Mouse (Mus musculus) CD4-positive helper T cell, adult 2 months (primary cell): ENCODE measurements around the gene Pex13.

ENCODE experiments used
- DNase-seq: peaks from one replicate; pipeline ENCODE4 v3.0.0-alpha.2; 2012; ENCODE audit warnings: low read depth, missing footprints, low spot score

Pex13 gene

GRCm38 (mm10) chr11:23665798-23666501 is at the start of gene Pex13:
TSS of gene Pex13 (minus strand) at chr11:23665959.
- peak; percentile 91 for DNase-seq

GRCm38 (mm10) chr11:23712299-23712698 is 46.5 kb upstream of the Pex13 start:
- DNase-seq, result no peak

- DNase-seq, result no peak
Observed at GRCm38 (mm10) chr11:23704604-23705294, 39.0 kb upstream of the Pex13 start.

GRCm38 (mm10) chr11:23701831-23702230 is 36.1 kb upstream of the Pex13 start:
- no peak for DNase-seq

DNA sequence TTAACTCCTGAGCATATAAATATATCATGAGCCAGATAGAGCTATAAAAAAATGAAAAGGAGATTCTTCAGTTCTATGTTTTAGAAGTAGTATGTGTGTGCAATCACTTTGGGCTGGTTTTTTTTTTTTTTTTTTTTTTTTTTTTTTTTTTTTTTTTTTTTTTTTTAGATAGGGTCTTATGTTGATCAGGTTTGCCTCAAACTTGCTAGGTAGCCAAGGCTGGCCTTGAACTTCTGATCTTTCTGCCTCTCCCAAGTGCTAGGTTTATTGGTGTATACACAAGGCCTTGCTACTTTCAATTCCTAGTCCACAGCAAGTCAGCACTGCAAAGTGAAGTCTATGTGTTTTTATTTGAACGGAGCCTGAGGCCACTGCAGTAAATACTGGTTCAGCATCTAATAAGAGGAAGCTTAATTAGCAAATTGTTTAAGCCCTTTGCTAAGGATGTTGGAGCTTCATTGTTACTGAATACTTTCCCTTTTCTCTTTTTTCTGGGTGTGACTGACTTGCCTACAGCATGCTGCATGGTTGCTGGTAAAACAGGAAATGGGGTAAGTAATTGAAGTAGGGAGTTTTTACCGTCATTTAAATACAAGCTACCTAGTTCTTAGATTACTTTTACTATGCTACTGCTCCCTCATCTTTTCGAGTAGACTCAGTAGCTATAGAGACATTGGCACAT is 33.8 kb upstream of the Pex13 start:
- peak; percentile 65 for DNase-seq

- no peak for DNase-seq
Observed at GRCm38 (mm10) chr11:23698526-23698925, 32.8 kb upstream of the Pex13 start.

- DNase-seq, result no peak
Observed at GRCm38 (mm10) chr11:23695847-23696246, 30.1 kb upstream of the Pex13 start.

- DNase-seq, result no peak
Observed at GRCm38 (mm10) chr11:23693286-23693685, 27.5 kb upstream of the Pex13 start.

DNA sequence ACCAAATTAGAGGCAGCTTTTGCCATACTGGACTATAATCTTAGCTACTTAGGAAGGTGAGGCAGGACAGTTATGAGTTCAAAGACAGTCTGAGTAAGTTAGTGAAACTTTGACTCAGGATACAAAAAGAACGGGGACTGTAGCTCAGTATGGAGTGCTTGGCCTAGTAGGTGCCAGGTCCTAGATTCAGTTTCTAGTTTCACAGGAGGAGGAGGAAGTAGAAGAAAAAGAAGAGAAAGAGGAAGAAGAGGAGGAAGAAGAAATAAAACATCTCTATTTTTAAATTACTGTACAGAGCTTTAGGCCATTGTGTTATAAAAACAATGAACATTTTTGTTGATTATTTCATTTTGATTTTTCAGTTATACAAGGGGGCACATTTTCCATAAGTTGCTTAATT is 22.3 kb upstream of the Pex13 start:
- DNase-seq, result no peak

DNA sequence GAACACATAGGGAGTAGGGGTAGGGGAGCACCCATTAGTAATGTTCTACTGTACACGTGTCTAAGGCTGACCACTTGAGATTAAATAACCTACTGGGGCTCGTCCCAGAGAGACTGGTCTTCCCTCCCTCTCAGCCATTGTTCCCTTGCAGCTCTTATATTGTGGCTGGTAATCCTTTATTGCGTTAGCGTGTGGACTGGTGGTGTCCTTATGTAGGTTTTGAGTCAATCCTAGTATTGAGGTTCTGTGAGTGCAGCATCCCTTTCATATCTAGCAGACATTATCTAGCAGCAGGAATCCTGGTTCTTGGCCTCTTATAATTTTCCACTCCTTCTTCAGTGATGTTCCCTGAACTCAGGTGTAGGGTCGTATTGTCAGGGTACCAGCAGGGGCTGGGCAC is 20.9 kb upstream of the Pex13 start:
- DNase-seq, result no peak

DNA sequence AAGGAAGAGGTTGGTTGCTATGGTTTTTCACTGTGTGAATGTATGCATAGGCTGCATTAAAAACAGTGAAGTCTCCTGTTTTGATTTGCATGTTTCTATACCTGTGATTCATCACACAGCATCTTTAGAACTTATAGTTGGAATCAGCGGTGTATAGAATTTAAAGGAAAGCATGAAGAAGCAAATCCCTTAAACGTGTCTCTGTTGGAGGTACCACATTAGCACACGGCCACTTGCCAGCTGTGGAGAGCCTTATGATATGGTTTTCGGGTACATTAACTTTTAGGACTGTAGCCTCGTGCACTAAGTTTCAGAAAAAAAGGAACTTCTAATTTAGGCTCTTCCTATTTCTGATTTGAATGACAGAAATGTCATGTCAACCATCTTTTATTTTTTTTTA is 16.8 kb upstream of the Pex13 start:
- DNase-seq, result no peak

DNA sequence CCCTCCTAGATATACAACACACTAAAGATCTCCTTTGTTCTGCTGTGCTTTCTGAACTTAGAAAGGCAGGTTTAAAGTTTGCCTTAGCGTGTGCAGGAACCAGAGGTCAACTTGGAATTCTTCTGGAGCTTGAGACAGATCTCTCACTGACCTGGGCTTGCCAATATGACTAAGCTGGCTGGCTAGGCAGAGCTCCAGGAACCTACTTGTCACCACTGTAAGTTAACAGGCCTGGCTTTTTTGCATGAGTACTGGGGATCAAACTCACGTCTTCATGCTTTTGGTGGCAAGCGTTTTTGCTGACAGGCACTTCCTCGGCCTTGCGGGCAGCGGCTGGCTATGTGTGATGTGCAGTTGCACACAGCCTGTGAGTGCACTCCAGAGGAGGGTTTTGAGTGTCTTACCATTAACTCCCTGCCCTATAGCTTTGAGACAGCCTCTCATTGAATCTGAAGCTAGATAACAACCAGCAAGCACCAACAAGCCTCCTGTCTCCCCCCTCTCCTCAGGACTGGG is 14.7 kb upstream of the Pex13 start:
- no peak for DNase-seq

GRCm38 (mm10) chr11:23679044-23679642 is 13.4 kb upstream of the Pex13 start:
- peak; percentile 73 for DNase-seq

- DNase-seq, result no peak
Observed at GRCm38 (mm10) chr11:23676100-23676499, 10.3 kb upstream of the Pex13 start.

GRCm38 (mm10) chr11:23672256-23672749 is 6.5 kb upstream of the Pex13 start:
- no peak for DNase-seq

DNA sequence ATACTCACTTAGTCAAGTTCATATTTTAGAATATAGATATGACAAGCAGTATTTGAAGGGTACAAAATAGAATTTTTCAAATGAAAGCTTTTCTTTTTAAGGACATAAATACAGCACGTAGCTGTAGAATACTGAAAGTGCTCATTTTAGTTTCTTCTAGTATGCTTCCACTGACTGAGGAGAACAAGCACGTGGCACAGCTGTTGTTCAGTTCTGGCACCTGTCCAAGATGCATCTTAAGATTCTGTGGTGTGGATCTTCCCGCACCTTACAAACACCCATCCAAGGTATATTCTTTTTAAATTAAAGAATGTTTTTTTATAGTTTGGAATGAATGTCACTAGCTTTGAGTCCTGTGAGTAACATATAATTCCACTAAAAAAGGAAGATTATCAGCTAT is 1.4 kb upstream of the Pex13 start:
- peak; percentile 20 for DNase-seq

- DNase-seq, result no peak
Observed at GRCm38 (mm10) chr11:23666526-23666925, 767 bp upstream of the Pex13 start.

DNA sequence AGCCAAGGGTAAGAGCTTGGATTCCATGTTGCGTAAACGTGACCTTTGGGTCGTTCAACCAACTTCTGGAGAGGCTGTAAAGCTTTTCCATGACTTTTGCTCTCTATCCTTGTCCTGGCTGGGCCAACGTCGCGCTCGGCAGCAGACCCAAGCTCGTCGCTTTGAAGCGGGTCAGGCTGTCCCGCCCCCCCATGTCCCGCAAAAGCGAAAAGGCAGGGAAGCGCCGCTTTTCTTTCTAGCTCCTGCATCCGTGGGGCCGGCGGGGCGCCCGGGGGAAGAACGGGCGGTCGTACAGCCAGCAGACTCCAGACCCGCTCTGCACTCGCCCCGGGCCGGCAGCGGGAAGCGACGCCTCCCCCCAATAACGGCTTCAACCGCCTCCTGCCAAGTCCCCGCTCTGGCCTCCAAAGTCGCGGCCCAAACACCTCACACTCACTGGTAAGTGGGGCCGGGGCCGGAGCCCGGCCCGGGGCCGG is 410 bp downstream of the Pex13 start, which contains the start of gene Pus10:
TSS of gene Pus10 (plus strand) at position 364 of the 476 bp plus-strand sequence.
- DNase-seq, result no peak

- no peak for DNase-seq
Observed at GRCm38 (mm10) chr11:23664232-23664631, 1.5 kb downstream of the Pex13 start.

- DNase-seq, result no peak
Observed at GRCm38 (mm10) chr11:23657791-23658190, 8.0 kb downstream of the Pex13 start.

- DNase-seq, result no peak
Observed at GRCm38 (mm10) chr11:23653666-23654065, 12.1 kb downstream of the Pex13 start.

- no peak for DNase-seq
Observed at GRCm38 (mm10) chr11:23647835-23648234, 17.9 kb downstream of the Pex13 start.
